Mouse (Mus musculus) macrophage (primary cell): ENCODE measurements around the gene Ash1l. TPM values are rescaled to one million over a fixed set of nuclear protein-coding genes. Genes with fewer than 3 reads are reported as not detected.
"Not testable (repeated sequence)": the region's sequence is repeated elsewhere in the genome, so short reads cannot be mapped to it uniquely, and the experiment has no call there.

Experiments used
- H3K27ac ChIP-seq: fragments of 350-480 bp; formaldehyde crosslinking; 2 replicates; pipeline ENCODE4 v1.9.0; 2021
- H3K36me3 ChIP-seq: fragments of 350-480 bp; formaldehyde crosslinking; 2 replicates; pipeline ENCODE4 v1.9.0; 2021; ENCODE audit errors: inconsistent target
- H3K4me3 ChIP-seq: fragments of 350-480 bp; formaldehyde crosslinking; 2 replicates; pipeline ENCODE4 v1.9.0; 2021; ENCODE audit errors: inconsistent target
- H3K79me2 ChIP-seq: fragments of 350-480 bp; formaldehyde crosslinking; 2 replicates; pipeline ENCODE4 v1.9.0; 2021; ENCODE audit errors: inconsistent target
- WGBS: methylation state at CpG from one replicate; pipeline ENCODE4 v1.1.7; 2026; ENCODE audit warnings: inconsistent platforms; ENCODE audit not compliant: missing documents; 5-methylcytosine and 5-hydroxymethylcytosine counted together
- polyA plus RNA-seq: library from polyadenylated mRNA; stranded (reverse); fragments of 250-400 nt; gene quantifications from 3 replicates; pipeline ENCODE4 v1.2.4, GENCODE M21; 2018; ENCODE audit warnings: inconsistent platforms

Ash1l gene
- polyA plus RNA-seq, 1 experiment from 2014 or later: 14.9 TPM

DNA sequence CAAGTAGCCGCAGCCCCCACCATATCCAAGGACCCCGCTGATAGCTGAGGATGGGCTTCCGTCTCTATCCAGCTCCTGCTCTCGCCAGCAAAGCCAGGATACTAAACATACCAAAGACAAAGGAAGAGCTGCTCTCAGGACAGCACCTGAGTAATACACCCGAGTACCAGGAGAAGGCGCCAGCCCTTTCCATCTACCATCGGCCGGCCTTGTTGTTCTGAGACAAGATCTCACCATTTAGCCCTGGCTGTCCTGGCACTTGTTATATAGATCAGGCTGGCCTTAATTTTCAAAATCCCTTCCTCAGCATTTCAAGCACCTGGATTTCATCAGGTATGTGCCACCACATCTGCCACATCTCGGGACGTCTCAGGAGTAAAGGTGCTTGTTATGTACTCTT, 11.4 kb upstream of the Ash1l start:
- WGBS: 96% methylated on average over 9 of the region's 10 CpGs
- H3K36me3 ChIP-seq: peaks cover 26% of the 10 kb centered on the region
- H3K27ac ChIP-seq: no peak overlapping the region
- H3K4me3 ChIP-seq: no peak overlapping the region
- peaks cover 10% of the 10 kb centered on the region for H3K79me2 ChIP-seq

DNA sequence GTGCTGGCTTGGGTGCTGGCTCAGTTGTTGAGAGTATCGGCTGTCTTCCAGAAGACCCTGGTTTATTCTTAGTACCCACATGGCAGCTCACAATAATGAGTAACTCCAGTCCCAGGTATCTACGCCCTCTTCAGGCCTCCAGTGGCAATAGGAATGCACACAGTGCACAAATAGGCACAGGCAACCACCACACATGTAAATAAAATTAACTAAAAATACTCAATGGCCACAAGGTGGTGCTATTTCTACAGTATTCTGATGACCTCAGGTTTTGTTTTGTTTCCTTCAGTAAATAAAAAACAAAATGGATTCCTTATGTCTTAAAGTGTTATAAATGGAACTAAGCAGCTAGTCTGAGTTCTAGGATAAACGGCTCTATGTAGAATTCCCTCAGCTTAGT, 10.7 kb upstream of the Ash1l start:
- peaks cover 26% of the 10 kb centered on the region for H3K36me3 ChIP-seq
- WGBS: 73% methylated on average over 3 of the region's 3 CpGs
- H3K4me3 ChIP-seq: no peak overlapping the region
- peaks cover 17% of the 10 kb centered on the region for H3K79me2 ChIP-seq
- H3K27ac ChIP-seq: no peak overlapping the region

DNA sequence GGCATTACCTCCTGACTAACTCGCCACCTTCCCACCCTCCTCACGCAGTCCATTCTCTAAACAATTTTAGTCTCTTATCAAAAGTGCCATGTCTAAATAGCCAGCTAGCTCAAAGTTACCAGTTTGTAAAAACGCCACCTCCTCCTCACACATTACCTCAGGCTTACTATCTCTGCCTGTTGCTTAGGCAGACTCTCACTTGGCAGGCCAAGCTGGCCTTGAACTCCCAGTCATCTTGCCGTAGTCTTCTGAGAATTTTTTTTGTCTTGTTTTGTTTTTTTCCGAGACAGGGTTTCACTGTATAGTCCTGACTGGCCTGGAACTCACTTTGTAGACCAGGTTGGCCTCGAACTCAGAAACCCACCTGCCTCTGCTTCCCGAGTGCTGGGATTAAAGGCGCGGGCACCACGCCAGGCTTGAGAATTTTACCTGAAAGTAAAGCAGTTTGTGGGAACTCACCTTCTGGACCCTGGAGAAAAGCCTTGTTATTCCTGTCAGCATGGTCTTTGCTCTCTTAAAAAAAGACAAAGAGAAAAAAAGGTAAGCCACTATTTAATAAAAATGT, 8.0 kb upstream of the Ash1l start:
- no peak overlapping the region for H3K4me3 ChIP-seq
- peaks cover 43% of the 10 kb centered on the region for H3K79me2 ChIP-seq
- H3K36me3 ChIP-seq: peaks cover 26% of the 10 kb centered on the region
- H3K27ac ChIP-seq: no peak overlapping the region
- WGBS: 91% methylated on average over 10 of the region's 10 CpGs

DNA sequence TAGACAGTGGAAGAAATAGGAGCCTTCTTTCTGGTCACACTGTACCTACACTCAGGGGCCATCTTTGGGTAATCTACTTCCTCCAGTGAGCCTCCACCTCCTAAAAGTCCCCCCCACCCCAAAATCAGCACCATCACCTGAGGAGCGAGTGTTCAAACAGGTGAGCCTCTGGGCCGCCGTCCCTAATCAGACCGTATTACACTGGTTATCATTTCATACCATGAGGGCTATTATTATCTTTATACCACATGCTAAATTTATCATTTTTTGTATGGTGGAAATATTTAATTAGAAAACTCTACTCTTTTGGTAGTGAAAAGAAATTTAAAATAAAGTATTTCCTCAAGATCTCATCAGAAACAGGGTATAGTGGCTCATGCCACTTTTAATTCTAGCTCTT, 6.3 kb upstream of the Ash1l start:
- H3K36me3 ChIP-seq: peaks cover 26% of the 10 kb centered on the region
- 98% methylated on average over 4 of the region's 4 CpGs for WGBS
- no peak overlapping the region for H3K27ac ChIP-seq
- peaks cover 60% of the 10 kb centered on the region for H3K79me2 ChIP-seq
- no peak overlapping the region for H3K4me3 ChIP-seq

DNA sequence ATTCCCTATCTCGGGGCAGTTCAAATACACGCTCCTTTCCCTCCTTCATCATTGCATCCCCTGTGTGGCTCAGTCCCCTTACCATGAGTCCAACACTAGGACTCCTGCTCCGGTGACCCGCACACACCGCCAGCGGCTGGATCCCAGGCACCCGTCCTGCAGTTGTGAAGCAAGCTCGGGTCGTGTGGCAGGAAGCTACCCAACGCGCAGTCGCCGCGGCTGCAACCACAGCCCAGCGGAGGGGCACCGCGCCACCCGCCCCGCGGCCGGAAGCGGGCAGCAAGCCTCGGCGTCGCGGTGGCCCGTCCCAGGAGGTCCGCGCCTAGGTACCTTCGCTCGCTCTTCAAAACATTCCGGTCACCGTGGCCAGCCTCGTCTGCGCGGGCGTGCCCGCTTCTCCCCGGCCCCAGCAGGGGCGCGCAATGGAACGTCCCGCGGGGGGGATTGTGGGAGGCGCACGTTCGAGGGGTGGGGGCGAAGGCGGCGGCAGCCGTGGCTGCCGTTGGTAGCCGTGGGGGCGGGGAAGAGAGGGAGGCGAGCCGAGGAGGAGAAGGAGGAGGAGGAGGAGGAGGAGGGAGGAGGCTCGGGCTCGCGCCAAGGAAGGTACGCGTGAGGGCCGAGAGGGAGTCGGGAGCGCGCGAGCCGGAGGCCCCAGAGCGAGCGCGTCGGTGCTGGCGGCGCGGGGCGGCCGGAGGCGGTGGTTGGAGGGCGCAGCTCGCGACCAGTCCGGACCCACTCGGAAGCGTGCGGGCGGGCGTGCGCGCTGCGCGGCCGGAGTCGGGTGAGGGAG, 441 bp upstream of the Ash1l start:
- Histone ChIP-seq H3K27ac (peak overlapping the region; percentile 22; the same call in 1 of the 2 replicates), H3K79me2 (peaks cover 90% of the 10 kb centered on the region), H3K36me3 (no peaks in the 10 kb centered on the region), H3K4me3 (peak overlapping the region; percentile 92)
- under 1% methylated on average over 37 of the region's 92 CpGs for WGBS

DNA sequence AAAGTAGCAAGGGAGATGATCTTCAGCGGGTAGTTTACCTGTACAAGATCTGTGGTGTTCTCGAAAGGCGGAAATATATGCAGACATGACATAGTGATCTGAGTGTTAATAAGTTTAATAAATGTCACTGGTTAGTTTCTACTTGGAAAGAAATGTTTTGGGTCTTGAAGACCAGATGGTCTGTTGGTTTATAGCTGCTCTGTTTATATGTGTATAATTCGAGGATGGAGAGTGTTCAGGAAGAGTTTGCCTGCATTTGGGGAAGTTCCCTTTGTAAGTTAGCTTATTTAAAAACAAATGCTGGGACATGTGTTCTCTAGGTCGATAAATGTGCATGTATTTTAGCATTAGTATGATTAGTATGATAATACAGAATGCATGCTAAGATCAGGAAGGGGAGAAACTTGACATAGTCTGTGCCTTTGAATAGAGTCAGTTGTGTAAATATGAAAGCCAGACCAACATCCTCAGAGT, 942 bp downstream of the Ash1l start:
- Histone ChIP-seq H3K27ac (peak overlapping the region; percentile 91), H3K4me3 (peak overlapping the region; percentile 92), H3K36me3 (no peaks in the 10 kb centered on the region), H3K79me2 (peaks cover 90% of the 10 kb centered on the region)
- 0% methylated on average over 5 of the region's 5 CpGs for WGBS

DNA sequence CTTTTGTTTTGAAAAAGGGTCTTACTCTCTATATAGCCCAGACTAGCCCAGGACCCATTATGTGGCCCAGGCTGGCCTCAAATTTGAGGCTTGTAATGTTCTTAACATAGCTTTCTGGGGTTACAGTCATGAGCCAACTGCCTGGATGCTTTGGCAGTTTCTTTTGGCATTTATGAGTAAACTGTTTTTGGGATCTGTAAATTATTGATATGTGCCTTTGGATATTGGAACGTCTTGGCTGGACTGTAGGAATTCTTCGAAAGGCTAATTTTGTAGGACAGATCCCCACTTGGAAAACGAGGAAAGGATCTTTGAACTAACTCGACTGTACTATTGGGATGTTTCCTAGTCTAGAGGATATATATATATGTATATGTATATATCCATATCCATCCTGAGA, 2.8 kb downstream of the Ash1l start:
- no peaks in the 10 kb centered on the region for H3K36me3 ChIP-seq
- no peak overlapping the region for H3K27ac ChIP-seq
- H3K4me3 ChIP-seq: no peak overlapping the region
- 83% methylated on average over 3 of the region's 4 CpGs for WGBS
- H3K79me2 ChIP-seq: peaks cover 90% of the 10 kb centered on the region

DNA sequence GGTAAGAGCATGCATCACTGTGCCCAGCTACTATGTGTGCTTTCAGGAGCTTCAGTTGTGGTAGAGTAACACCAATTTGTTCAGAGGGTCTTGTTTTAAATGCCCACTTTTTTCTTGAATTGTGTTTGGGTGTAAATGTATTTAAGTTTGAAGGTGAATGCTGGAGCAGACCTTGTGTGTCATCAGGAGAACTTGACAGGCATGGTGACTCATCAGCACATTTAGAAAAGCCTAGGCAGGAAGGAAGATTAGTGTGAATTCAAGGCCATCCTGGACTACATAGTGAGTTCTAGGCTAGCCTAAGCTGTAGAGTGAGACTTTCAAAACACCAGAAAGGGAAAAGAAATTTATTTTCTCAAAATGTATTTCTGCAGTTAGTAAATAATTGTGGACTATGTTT, 3.3 kb downstream of the Ash1l start:
- Histone ChIP-seq H3K79me2 (peaks cover 90% of the 10 kb centered on the region), H3K4me3 (no peak overlapping the region), H3K27ac (no peak overlapping the region), H3K36me3 (no peaks in the 10 kb centered on the region)

DNA sequence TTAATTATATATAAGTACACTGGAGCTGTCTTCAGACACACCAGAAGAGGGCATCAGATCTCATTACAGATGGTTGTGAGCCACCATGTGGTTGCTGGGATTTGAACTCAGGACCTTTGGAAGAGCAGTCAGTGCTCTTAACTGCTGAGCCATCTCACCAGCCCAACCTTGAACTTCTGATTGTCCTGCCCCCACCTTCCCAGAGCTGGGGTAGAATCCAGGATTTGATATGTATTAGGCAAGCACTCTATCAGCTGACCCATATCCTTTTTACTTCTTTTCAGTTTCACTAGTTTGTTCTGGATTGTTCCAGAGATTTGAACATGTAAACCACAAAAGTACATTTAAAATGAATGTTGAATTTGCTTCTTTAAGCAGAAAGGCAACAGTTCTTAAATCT, 12.8 kb downstream of the Ash1l start:
- Histone ChIP-seq H3K79me2 (peaks cover 100% of the 10 kb centered on the region), H3K36me3 (peaks cover 11% of the 10 kb centered on the region; the same call in 1 of the 2 replicates)
- not testable (repeated sequence) for H3K4me3 ChIP-seq, H3K27ac ChIP-seq

DNA sequence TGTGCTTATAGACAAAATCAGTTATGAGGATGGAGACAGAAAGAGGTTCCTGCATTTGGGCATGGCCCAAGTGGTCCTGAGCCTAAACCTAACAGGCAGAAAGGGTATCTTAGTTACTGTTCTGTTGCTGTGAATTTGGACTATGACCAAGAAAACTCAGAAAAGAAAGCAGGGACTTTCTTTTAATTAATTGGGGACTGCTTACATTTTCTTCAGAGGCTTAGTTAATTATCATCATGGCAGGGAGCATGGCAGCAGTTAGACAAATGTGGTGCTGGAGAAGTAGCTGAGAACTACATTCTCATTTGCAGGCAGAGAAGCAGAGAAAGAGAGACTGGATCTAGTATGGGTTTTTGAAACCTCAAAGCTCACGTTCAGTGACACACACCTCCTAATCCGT, 24.6 kb downstream of the Ash1l start:
- 96% methylated on average over 2 of the region's 2 CpGs for WGBS
- no peak overlapping the region for H3K4me3 ChIP-seq
- H3K36me3 ChIP-seq: no peaks in the 10 kb centered on the region
- peaks cover 100% of the 10 kb centered on the region for H3K79me2 ChIP-seq
- no peak overlapping the region for H3K27ac ChIP-seq

DNA sequence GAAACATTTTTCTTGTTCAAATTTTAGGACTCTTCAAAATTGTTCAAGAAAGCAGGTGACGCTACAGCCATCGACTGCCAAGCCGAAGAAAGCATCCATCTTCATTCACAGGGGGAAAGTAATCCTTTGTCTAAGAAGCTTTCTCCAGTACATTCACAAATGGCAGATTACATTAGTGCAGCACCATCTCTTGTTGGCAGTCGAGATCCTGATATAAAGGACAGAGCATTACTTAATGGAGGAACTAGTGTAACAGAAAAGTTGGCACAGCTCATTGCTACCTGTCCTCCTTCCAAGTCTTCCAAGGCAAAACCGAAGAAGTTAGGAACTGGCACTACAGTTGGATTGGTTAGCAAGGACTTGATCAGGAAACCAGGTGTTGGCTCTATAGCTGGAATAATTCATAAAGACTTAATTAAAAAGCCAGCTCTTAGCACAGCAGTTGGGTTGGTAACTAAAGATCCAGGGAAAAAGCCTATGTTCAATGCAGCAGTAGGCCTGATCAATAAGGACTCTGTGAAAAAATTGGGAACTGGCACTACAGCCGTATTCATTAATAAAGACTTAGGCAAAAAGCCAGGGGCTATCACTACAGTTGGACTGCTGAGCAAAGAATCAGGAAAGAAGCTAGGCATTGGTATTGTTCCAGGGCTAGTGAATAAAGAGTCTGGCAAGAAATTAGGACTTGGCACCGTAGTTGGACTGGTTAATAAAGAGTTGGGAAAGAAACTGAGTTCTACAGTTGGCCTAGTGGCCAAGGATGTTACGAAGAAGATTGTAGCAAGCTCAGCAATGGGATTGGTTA, 31.0 kb downstream of the Ash1l start:
- peaks cover 52% of the 10 kb centered on the region for H3K36me3 ChIP-seq
- peaks cover 45% of the 10 kb centered on the region for H3K79me2 ChIP-seq
- WGBS: 93% methylated on average over 8 of the region's 8 CpGs

DNA sequence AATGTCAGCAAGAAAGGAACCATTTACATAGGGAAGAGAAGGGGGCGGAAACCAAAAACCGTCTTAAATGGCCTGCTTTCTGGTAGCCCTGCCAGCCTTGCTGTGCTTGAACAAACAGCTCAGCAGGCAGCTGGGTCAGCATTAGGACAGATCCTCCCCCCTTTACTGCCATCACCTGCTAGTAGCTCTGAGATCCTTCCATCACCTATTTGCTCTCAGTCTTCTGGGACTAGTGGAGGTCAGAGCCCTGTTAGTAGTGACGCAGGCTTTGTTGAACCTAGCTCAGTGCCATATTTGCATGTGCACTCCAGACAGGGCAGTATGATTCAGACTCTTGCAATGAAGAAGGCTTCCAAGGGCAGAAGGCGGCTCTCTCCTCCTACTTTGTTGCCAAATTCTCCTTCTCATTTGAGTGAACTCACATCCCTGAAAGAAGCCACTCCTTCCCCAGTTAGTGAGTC, 33.5 kb downstream of the Ash1l start:
- Histone ChIP-seq H3K36me3 (peaks cover 52% of the 10 kb centered on the region), H3K79me2 (peaks cover 23% of the 10 kb centered on the region), H3K27ac (no peak overlapping the region), H3K4me3 (no peak overlapping the region)
- WGBS: 87% methylated on average over 4 of the region's 4 CpGs

More for the DNA sequence above, 31.0 kb downstream of the Ash1l start:
- Histone ChIP-seq H3K4me3 (no peak overlapping the region), H3K27ac (no peak overlapping the region)

DNA sequence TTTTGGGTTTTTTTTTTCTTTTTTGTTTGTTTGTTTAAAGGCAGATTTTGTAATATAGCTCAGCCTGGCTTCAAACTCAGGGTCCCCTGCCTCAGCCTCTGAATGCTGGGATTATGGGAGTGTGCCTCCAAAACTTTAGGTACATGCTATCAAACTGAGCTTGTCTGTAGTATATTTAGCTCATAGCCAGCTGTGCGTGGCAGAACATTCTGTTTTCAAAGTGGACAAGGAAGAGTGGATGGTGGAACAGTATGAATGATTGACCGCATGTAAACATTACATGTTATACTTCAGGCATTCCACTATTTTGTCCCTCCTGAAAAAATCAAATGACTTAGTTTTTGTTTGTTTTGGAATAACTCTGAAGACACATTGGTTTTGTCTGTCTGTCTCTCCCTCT, 42.4 kb downstream of the Ash1l start:
- no peak overlapping the region for H3K27ac ChIP-seq
- no peaks in the 10 kb centered on the region for H3K36me3 ChIP-seq
- peaks cover 30% of the 10 kb centered on the region; the same call in 1 of the 2 replicates for H3K79me2 ChIP-seq
- 95% methylated on average over 2 of the region's 2 CpGs for WGBS
- H3K4me3 ChIP-seq: no peak overlapping the region

DNA sequence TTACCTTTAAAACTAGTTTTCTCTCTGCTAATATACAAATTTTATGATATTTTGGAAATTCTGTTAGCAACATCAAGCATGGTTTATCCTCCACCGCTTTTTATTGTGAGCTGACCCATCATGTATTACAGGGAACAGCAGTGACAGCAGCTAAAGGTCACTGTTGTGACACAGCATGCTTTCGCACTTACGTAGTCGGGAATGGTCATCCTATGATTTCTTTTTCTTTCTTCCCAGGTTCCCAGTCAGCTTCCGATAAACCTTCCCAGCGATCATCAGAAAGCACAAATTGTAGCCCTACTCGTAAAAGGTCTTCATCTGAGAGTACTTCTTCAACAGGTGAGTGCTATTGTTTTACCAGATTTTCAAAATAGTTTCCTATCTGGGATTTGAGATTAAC, 51.1 kb downstream of the Ash1l start:
- peaks cover 57% of the 10 kb centered on the region for H3K36me3 ChIP-seq
- H3K4me3 ChIP-seq: no peak overlapping the region
- no peak overlapping the region for H3K27ac ChIP-seq
- WGBS: 93% methylated on average over 7 of the region's 7 CpGs
- H3K79me2 ChIP-seq: peaks cover 5% of the 10 kb centered on the region; the same call in 1 of the 2 replicates

DNA sequence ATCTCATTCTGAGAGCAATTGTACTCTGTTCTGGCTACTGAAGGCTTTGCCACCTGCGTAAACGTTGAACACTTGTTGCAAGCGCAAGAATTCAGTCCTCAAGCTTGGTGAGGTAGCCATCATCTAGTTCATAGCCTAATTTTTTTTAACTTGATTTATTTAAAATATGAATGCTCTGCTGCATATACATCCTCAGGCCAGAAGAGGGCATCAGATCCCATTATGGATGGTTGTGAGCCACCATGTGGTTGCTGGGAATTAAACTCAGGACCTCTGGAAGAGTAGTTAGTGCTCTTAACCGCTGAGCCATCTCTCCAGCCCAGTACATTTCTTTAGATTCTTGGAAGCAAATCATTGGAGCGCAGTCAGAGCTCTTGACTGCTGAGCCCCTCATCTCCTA, 80.5 kb downstream of the Ash1l start:
- 93% methylated on average over 5 of the region's 5 CpGs for WGBS

More for the DNA sequence above, 80.5 kb downstream of the Ash1l start:
- H3K4me3 ChIP-seq, H3K27ac ChIP-seq, H3K79me2 ChIP-seq: not testable (repeated sequence)
- peaks cover 84% of the 10 kb centered on the region for H3K36me3 ChIP-seq
